Mouse (Mus musculus) CD4-positive helper T cell, adult 2 months (primary cell): ENCODE data around the gene Ndufv1.
"Not testable (repeated sequence)": the region's sequence is repeated elsewhere in the genome, so short reads cannot be mapped to it uniquely, and the experiment has no call there.

Source experiments
- DNase-seq: peaks from one replicate; pipeline ENCODE4 v3.0.0-alpha.2; 2012; ENCODE audit warnings: low read depth, missing footprints, low spot score

Gene Ndufv1

DNA sequence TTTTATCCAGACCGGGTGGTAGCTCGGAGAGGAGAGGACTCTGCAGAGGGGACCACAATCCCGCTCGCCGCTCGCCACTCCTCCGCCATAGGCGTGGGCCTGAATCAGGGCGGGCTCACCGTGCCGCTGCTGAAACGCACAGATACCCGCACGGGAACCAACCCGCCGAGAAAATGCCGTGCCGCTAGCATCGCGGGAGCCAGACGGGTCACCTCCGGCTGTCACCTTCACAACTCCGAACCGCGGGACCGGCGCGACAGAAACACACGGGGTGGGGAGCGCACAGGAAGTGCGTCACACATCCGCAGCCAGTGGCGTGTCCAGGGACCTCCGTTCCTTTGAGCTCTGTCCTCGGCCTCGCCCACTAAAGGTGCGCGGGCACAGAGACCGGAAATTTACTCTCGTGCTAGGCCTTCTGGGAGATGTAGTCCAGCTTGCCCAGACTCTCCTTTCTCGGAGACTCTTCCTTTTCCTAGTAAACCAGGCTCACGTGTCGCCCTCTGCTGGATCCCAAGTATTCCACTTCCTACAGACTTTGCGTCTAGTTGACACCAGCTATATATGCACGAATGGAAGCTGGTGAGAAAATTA is at the start of gene Ndufv1:
Ndufv1 (minus strand) TSS at position 375 of the 591 bp plus-strand sequence.
- peak; percentile 98 for DNase-seq

DNA sequence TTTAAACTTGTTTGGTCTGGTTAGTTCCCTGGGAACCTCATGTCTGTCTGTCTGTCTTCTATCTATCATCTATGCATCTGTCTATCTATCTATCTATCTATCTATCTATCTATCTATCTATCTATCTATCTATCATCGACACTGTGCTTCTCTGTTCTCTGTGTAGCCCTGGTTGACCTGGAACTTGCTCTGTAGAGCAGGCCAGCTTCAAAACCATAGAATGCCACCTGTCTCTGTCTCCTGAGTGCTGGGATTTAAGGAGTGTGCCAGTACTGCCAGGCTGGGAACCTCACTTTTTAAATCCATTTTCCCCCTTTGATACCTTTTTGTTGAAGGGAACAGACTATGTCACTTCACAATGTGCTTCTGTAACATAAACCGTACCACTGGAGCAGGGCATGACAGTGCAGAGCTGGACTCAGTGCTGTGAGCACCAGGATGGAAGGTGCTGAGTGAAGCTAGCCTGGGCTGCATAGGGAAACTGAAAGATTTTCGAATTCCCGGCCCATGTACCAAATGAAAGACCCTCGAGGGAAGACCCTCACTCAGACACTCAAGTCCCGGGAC is 48.4 kb upstream of the Ndufv1 start:
- DNase-seq: peak; percentile 62

DNA sequence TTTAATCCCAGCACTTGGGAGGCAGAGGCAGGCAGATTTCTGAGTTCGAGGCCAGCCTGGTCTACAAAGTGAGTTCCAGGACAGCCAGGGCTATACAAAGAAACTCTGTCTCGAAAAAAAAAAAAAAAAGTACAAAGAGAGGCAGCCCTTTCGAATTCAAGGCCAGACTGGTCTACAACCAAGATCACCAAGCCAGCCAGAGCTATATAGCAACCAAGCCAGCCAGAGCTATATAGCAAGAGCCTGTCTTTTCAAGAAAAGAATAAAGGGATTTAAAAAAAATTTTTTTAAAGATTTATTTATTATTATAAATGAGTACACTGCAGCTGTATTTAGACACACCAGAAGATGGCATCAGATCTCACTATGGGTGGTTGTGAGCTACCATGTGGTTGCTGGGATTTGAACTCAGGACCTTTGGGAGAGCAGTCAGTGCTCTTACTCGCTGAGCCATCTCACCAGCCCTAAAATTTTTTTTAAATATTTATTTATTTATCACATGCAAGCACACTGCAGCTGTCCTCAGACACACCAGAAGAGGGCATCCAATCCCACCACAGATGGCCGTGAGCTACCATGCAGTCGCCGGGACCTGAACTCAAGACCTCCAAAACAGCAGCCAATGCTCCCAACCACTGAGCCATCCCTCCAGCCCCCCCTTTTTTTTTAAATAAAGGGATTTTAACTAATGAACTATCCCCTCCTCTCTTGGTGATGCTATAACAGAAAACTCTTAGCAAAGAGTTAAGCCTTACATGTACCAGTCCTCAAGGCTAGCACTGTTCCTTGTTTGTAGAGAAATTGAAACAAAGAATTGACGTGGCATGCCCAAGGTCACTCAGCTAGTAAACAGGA is 47.7 kb upstream of the Ndufv1 start:
- peak; percentile 70 for DNase-seq

DNA sequence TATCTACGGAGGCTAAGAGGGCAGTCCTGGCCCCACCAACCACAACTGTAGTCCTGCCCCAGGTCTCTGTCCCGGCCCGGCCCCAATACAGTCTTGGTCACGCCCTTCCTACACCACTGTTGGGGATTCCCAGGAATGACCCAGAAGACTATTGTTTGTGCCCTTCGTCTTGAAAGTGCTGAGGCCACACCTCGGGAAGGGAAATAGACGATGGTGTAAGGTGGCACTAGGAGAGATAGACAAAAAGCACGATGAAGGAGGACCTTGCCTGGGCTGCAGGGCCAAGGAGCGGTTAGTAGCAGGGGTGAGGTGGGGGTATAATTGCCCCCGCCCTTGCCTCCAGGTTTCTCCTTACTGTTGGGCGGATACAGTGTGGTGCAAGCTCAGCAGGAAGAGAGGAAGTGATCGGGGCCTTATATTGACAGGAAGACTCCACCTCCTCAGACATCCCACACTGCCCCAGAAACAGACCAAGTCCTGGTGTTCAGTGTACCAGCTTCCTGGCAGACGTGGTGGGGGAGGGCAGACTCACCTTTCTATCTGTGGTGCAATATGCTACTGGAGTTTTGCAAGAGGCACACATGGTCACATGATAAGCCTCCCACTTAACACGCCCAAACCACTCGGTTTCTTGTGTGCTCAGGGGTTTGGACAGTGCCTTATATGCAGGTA is 46.6 kb upstream of the Ndufv1 start, which contains the start of gene Gstp3:
Gstp3 (minus strand) TSS at position 501 of the 672 bp plus-strand sequence.
- DNase-seq: peak; percentile 92

DNA sequence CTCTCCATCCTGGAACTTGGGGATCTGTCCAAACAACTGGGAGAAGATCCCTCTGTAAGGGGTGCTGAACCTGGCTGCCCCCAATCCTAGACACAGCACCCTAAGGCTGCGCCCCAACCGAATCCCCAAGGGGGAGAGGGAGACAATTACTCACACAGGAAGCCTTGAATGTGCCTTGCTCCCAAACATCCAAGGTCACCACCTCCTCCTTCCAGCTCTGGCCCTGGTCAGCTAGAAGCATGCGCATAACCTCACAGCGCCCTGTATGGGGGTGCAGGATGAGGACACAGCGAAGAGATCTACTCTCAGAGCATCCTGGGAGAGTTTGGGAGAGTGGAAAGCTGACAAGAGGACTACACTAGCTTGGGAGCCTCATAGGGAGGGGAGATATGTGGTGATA is 46.0 kb upstream of the Ndufv1 start:
- DNase-seq: no peak

DNA sequence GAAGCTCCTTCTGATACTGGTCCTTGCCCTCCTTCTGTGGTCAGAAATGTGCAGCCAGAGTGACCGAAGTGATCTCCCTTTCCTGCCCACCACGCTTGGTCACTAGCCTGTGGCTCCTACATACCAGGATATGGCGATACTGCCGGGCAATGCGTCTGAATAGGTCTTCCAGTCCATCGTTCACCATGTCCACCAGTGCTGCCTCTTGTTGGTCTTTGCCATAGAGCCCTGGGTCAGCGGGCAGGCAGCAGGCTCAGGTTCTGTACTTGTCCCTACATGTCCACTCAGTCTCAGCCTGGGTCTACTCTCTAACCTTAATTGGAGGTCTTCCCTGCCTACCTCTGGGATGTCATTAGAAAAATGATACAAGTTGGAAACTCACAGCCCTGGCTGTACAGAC is 45.4 kb upstream of the Ndufv1 start:
- DNase-seq: no peak

DNA sequence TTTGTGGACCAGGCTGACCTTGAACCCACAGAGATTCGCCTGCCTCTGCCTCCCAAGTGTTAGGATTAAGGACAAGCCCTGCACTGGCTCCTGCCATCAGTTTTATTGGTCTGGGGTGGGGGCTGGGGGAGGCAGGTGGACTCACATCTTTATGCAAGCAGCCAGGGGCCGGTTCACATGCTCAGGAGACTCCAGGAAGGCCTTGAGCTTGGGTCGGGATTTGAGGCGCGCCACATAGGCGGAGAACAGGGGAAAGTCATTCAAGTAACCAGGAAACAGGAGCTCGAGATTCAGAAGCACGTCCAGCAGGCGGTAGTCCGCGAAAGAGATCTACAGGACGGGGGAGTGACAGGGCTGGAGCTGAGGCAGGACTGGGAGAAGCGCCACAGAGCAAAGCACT is 44.8 kb upstream of the Ndufv1 start:
- DNase-seq: no peak

DNA sequence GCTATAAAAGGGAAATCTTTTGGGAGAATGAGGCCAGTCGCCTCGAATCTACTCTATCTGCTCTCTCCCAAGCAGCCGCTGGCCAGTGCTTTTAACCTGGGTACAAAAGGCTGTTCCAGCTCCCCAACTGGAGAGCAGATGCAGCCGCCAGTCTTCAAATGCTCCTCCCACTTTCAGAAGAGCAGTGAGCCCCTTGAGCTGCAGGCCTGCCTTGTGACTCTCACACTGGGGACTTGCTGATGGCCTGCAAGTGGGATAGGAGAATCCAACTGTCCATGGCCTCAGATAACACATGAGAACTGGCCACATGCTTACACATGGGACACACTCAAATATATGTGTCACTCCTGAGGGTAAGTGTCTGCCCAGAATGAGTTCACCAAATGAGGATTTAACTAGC is 44.1 kb upstream of the Ndufv1 start:
- no peak for DNase-seq

DNA sequence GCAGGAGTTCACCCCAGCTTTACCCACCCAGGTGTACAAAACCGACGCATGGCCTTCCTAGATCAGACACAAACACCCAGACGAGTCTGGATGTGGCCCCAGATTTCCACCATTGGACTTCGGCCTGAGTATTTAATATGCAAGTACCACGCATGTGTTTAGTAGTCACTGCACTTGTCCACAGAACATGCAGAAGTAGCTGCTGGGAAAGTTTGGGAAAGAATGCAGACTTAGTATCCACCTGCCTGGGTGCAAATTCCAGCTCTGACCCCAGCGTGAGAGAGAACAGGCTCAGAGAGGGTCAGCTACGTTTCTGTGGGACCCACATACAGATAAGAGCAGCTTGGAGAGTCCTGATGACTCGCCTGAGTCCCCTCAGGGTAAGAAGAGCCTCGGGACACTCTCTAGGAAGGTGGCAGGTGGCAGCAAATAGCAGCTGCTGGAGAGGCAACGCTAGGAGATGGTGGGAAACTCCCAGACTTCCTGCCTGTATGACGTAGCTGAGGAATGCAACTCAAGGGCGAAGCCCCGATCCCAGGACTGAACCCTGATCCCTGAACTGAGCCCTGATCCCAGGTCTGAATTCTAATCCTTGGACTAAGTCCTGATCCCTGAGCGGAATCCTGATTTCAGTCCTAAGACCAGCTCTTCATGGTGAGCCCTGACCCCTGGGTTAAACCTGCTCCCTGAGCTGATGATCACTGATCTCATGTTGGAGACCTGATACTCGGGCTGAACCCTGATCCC is 43.5 kb upstream of the Ndufv1 start:
- no peak for DNase-seq

DNA sequence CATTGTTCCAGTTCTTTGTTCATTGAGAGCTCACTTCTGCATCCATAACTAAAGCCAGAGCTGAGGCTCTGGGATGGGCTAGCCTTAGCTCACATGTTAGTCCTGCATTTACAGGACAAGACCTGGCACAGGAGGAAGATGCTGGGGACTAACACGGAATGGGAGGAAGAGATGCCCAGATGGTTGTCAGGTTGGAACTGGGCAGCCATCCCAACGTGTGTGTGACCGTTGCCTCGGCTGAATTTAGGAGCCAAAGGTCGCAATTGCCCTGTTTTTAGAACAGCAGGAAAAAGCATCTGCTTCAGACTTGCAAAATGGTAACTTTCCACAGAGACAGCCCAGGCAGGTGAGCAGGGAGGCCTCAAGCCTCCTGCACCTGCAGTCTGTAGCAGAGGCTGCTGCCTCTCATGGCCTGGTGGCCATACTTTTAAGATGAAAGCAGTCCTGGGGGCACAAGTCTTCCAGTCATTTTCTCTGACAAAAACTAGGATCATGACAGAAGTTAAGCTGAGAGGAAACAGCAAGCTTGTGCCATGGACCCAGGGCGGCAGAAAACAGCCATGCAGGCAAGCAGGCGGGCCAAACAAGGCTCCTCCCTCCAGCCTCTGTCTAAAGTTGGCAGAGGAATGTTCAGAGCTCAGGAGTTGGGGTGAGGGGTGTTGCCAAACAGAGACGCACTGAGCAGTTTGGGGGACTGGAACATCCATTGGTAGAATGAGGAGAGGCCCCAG is 42.8 kb upstream of the Ndufv1 start:
- DNase-seq: no peak

DNA sequence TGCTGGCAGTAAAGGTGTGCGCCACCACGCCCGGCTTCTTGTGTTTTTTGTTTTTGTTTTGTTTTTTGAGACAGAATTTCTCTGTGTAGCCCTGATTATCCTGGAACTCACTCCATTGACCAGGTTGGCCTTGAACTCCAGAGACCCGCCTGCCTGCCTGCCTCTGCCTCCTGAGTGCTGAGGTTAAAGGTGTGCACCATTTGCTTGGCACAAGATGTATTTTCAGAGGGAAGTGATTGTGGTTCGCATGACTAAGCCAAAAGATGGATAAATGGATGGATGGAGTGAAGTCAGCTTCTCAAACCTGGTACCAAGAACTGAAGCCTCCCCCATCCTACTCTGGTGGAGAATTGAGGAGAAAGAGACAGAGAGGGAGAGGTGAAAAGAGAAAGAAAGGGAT is 42.0 kb upstream of the Ndufv1 start:
- DNase-seq: no peak

DNA sequence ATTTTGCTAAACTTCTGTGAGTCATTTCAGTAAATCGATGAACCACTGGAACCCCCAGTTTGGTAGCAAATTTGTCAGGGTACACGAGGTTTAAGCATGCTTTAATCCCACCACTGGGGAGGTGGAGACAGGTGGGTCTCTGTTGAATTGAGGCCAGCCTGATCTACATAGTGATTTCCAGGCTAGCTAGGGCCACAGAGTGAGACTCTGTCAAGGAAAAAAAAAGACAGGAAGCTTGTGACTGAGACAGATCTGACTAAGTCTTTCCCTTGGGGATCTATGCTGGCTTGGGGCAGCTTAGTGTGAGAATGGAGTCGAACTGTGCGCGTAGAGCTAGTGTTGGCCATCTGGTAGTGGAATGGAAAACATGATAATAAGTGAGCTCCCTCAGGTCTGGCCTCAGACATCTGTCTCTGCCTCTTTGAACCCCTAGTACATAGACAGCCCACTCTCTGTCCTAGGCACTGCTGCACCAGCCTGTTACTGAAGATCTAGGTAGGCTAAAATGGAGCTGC is 40.0 kb upstream of the Ndufv1 start:
- DNase-seq: peak; percentile 69

DNA sequence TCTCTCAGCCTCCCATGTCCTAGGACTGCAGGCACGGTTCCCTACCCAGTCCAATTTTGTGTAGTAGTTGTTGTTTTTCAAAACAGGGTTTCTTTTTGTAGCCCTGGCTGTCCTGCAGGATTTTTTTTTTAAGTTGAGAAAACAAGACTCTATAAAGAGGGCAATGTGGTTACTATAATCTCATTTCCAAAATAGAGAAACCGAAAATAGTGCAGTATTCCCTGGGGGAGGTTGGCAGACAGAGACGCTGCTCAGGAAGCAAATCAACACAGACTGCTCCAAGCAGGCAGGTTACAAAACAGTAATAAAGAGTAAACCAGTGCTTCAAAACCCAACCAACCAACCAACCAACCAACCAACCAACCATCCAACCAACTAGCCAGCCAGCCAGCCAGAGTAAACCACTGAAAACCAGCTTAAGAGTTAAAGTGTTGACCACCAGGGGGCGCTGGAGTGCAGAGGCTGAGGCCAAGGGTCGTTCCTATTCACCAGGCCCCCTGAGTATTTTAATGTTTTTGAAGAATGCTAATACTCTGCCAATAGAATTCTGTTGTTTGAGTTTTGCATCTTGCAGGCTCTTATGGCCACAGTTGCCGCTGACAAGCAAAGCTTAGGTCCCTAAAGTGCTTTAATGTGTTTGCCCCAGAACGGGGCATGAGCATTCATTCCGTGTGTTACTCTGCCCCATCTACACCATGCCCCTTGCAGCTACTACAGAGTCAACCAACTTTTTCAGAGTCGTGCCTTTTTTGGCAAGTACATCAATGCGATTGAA is 39.3 kb upstream of the Ndufv1 start:
- peak; percentile 75 for DNase-seq

DNA sequence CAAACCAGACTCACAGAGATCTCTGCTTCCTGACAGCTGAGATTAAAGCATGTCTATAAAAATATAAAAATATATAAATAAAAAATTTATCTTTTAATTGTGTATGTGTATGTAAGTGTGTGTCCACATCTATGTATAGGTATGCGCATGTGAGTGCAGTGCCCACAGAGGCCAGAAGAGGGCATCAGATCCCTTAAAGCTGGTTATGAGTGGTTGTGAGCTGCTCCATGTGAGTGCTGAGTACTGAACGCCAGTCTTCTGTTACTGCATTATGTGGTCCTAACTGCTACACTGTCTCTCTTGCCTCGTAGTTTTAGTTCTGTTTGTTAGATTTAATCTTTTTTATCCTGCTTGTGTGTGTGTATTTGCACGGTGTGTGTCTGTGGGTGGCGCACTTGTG is 38.4 kb upstream of the Ndufv1 start:
- DNase-seq: no peak

DNA sequence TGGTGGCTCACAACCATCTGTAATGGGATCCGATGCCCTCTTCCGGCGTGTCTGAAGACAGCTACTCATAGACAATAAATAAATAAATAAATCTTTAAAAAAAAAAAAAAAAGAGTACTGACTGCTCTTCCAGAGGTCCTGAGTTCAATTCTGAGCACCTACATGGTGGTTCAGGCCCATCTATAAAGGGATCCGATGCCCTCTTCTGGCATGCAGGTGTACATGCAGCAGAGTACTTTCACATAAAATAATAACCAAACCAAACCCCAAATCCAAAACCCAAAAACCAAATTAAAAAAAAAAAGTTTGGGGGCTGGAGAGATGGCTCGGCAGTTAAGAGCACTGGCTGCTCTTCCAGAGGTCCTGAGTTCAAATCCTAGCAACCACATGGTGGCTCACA is 36.5 kb upstream of the Ndufv1 start:
- DNase-seq: not testable (repeated sequence)

DNA sequence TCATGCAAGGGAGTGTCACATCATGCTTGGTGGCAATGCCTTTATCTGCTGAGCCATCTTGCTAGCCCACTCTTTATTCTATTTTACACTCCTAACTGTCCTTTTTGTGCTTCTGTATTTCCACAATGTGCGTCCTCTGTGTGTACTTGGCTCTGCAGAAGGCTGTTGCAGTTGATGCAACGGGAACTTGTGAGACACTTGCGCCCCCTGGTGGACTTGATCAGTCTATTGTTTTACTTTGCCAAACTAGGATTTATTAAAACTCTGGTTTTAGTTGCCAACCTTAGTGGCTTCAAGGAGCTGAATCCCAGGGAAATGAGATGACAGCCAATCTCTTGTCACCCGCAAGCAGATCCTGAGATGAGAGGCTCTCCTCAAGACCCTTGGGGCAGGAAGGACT is 35.3 kb upstream of the Ndufv1 start:
- peak; percentile 84 for DNase-seq

DNA sequence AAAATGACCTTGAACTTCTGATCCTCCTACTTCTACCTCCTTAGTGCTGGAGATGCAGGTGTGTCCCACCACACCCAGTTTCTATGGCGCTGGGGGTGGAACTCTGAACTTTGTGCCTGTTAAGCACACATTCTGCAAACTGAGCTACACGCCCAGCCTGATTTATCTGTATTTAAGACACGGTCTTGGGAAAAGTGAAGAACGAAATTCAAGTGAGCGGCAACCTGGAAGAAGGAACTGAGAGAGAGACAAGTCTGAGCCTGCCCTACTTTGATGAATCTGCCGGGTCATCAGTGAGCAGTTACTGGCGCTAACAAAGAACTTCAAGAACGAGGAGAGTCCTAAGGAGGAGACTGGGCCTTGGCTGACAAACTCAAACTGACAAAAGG is 34.3 kb upstream of the Ndufv1 start:
- DNase-seq: no peak

DNA sequence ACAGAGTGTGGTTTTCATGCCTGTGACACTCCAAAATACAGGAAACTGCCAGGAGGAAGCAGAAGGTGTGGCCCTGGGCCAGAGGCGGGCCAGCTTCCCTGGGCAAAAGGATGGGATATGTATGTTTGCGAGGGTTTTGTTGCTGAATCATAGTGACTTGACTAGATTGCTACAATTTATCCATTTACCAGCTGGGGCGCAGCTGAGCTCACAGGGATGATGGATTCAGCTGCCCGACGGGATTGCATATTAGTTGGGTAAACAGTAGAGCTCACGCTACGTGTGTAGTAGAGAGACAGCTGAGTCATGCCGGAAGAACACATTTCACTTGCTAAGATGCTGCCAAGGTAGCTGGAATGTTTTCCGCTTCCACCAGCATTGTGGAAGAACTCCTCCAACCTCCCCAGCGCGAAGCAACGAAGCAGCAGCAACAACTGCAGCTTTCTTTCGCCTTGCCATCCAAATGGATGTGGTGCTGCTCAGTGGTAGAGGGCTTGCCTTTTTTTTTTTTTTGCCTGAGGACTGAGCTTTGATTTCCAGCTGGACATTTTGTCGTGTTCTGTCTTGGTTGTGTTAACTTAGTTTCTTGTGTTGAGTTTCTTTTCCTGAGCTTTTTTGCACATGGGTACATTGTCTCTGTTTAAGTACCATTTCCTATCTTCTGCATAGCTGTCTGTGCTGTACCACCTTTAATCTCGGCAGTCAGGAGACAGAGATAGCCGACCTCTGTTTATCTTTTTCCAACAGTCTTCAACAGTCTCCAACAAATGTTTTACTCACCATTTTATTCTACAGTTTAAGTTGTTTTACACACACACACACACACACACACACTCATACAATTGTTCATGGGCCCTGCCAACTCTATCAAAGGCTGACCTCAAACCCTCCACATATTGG is 33.6 kb upstream of the Ndufv1 start, which contains the start of gene Gstp2:
Gstp2 (minus strand) TSS at position 58 of the 900 bp plus-strand sequence.
- DNase-seq: no peak

DNA sequence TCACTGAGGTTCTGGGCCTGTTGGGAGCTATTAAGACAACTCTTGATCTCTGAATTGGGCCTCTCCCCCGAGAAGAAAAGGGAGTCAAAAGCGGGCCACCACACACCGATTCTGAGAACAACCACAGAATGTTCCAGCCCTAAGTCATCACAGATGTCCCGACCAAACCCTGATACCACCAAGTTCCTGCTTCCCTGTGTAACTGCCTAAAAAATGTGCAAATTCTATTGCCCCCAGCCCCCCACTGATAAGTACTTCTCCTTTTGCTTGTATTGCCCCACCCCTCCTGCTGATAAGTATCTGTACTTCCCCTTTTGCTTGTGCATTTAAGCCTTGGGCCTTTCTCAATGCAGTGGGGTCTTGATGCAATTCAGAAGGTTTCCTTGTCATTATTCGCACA is 31.5 kb upstream of the Ndufv1 start:
- not testable (repeated sequence) for DNase-seq
